Mouse (Mus musculus) liver, adult 2 months (tissue): ENCODE data around the gene Wwox.

Source experiments
- CTCF ChIP-seq: fragments of 200-500 bp; IDR thresholded peaks from 2 replicates; pipeline ENCODE4 v1.5.1; 2011; ENCODE audit warnings: low read depth, low read length, control low read depth
- POLR2A ChIP-seq: fragments of 200-500 bp; IDR thresholded peaks from 2 replicates; pipeline ENCODE4 v1.6.1; 2011; ENCODE audit warnings: low read length, control low read depth; ENCODE audit not compliant: insufficient read depth; ENCODE audit errors: extremely low read depth

GRCm38 (mm10) chr8:114971378-114971777 lies 531.9 kb downstream of the Wwox start:
- TF ChIP-seq CTCF: peak; percentile 94
- no peak for TF ChIP-seq POLR2A
